Mouse (Mus musculus) neural tube, embryonic 12.5 days (tissue): ENCODE data around the gene Dnajc2. TPM values are rescaled to one million over a fixed set of nuclear protein-coding genes. Genes with fewer than 3 reads are reported as not detected.
A peak's percentile ranks its signal among the peaks of the same experiment; 100 is the strongest.

ENCODE experiments used
- ATAC-seq: fragments of 200-750 bp; cut with Nextera tagmentation; 2 replicates; pipeline ENCODE4 v1.8.0; 2017; ENCODE audit warnings: low read depth, mild to moderate bottlenecking, moderate TSS enrichment, moderate library complexity; ENCODE audit not compliant: low FRiP score
- H3K27ac ChIP-seq: fragments of 300-500 bp; sonication (generic); 2 replicates; pipeline ENCODE4 v1.5.1; 2016
- H3K27me3 ChIP-seq: fragments of 300-500 bp; sonication (generic); replicated peaks from 2 replicates; pipeline ENCODE4 v1.6.1; 2016; ENCODE audit warnings: mild to moderate bottlenecking
- H3K36me3 ChIP-seq: fragments of 300-500 bp; sonication (generic); 2 replicates; pipeline ENCODE4 v1.6.1; 2016; ENCODE audit warnings: mild to moderate bottlenecking
- H3K4me1 ChIP-seq: fragments of 300-500 bp; sonication (generic); 2 replicates; pipeline ENCODE4 v1.6.1; 2016
- H3K4me2 ChIP-seq: fragments of 300-500 bp; sonication (generic); replicated peaks from 2 replicates; pipeline ENCODE4 v1.6.1; 2016; ENCODE audit warnings: mild to moderate bottlenecking
- H3K4me3 ChIP-seq: fragments of 300-500 bp; sonication (generic); 2 replicates; pipeline ENCODE4 v1.5.1; 2016
- H3K9ac ChIP-seq: fragments of 300-500 bp; sonication (generic); 2 replicates; pipeline ENCODE4 v1.6.1; 2016; ENCODE audit warnings: mild to moderate bottlenecking
- H3K9me3 ChIP-seq: fragments of 300-500 bp; sonication (generic); 2 replicates; pipeline ENCODE4 v1.6.1; 2016; ENCODE audit warnings: mild to moderate bottlenecking
- WGBS: fragments of 180-500 bp; shearing (Covaris S2); methylation state at CpG from one replicate; pipeline ENCODE4 v1.1.7; 2016; 5-methylcytosine and 5-hydroxymethylcytosine counted together
- polyA plus RNA-seq: library from polyadenylated mRNA; unstranded; fragments of >200 nt; fragmentation: Nextera tagmentation; extraction: Ambion mirVana; gene quantifications from 2 replicates; pipeline ENCODE4 v1.2.1, GENCODE M21; 2016

Gene Dnajc2
- polyA plus RNA-seq, 1 experiment from 2014 or later: 83.2 TPM

GRCm38 (mm10) chr5:21787186-21788105, 2.4 kb upstream of the Dnajc2 start:
- no peak overlapping the region for H3K27ac ChIP-seq

GRCm38 (mm10) chr5:21786258-21787185, 1.5 kb upstream of the Dnajc2 start:
- Histone ChIP-seq H3K4me2 (peak overlapping the region; percentile 76), H3K9ac (peak overlapping the region; percentile 88), H3K4me3 (peak overlapping the region; percentile 89), H3K9me3 (no peaks in the 10 kb centered on the region), H3K36me3 (peaks cover 13% of the 10 kb centered on the region), H3K27ac (peak overlapping the region; percentile 57), H3K27me3 (no peaks in the 10 kb centered on the region), H3K4me1 (peaks cover 18% of the 10 kb centered on the region)
- 3% methylated on average over 51 of the region's 51 CpGs for WGBS
- peak; percentile 79 for ATAC-seq

More at GRCm38 (mm10) chr5:21787186-21788105, 2.4 kb upstream of the Dnajc2 start:
- Histone ChIP-seq H3K4me2 (peak overlapping the region; percentile 76), H3K9ac (peak overlapping the region; percentile 88), H3K4me3 (peak overlapping the region; percentile 89), H3K27me3 (no peaks in the 10 kb centered on the region), H3K4me1 (peaks cover 18% of the 10 kb centered on the region), H3K9me3 (no peaks in the 10 kb centered on the region), H3K36me3 (peaks cover 11% of the 10 kb centered on the region)
- no peak for ATAC-seq
- 40% methylated on average over 11 of the region's 11 CpGs for WGBS

- H3K4me3 ChIP-seq: no peak overlapping the region
- H3K27ac ChIP-seq: no peak overlapping the region
- peaks cover 18% of the 10 kb centered on the region for H3K4me1 ChIP-seq
- no peaks in the 10 kb centered on the region for H3K9me3 ChIP-seq
- H3K36me3 ChIP-seq: peaks cover 21% of the 10 kb centered on the region
- H3K27me3 ChIP-seq: no peaks in the 10 kb centered on the region
- WGBS: 78% methylated on average over 7 of the region's 7 CpGs
- peak overlapping the region; percentile 76 for H3K4me2 ChIP-seq
- no peak for ATAC-seq
- no peak overlapping the region for H3K9ac ChIP-seq
Observed at GRCm38 (mm10) chr5:21785776-21786175, 725 bp upstream of the Dnajc2 start.

- H3K4me1 ChIP-seq: peaks cover 16% of the 10 kb centered on the region
- under 1% methylated on average over 51 of the region's 51 CpGs for WGBS
- no peaks in the 10 kb centered on the region for H3K27me3 ChIP-seq
- H3K4me2 ChIP-seq: peak overlapping the region; percentile 97
- H3K9me3 ChIP-seq: no peaks in the 10 kb centered on the region
- H3K4me3 ChIP-seq: peak overlapping the region; percentile 95
- ATAC-seq: peak; percentile 79
- peak overlapping the region; percentile 26; the same call in 1 of the 2 replicates for H3K27ac ChIP-seq
- H3K36me3 ChIP-seq: peaks cover 34% of the 10 kb centered on the region
- H3K9ac ChIP-seq: peak overlapping the region; percentile 81
Observed at GRCm38 (mm10) chr5:21784161-21785052, 644 bp downstream of the Dnajc2 start.

GRCm38 (mm10) chr5:21776491-21776890, 8.6 kb downstream of the Dnajc2 start:
- H3K4me3 ChIP-seq: no peak overlapping the region
- no peaks in the 10 kb centered on the region for H3K4me1 ChIP-seq
- H3K9ac ChIP-seq: no peak overlapping the region
- no peak for ATAC-seq
- no peaks in the 10 kb centered on the region for H3K27me3 ChIP-seq
- WGBS: 95% methylated on average over 6 of the region's 6 CpGs
- no peak overlapping the region for H3K27ac ChIP-seq
- H3K9me3 ChIP-seq: no peaks in the 10 kb centered on the region
- H3K4me2 ChIP-seq: no peak overlapping the region
- peaks cover 62% of the 10 kb centered on the region for H3K36me3 ChIP-seq

GRCm38 (mm10) chr5:21769841-21770240, 15.2 kb downstream of the Dnajc2 start:
- Histone ChIP-seq H3K27ac (no peak overlapping the region), H3K27me3 (no peaks in the 10 kb centered on the region), H3K36me3 (peaks cover 59% of the 10 kb centered on the region), H3K9me3 (no peaks in the 10 kb centered on the region), H3K4me1 (no peaks in the 10 kb centered on the region), H3K9ac (no peak overlapping the region), H3K4me3 (no peak overlapping the region), H3K4me2 (no peak overlapping the region)
- WGBS: 95% methylated on average over 6 of the region's 6 CpGs
- ATAC-seq: no peak

- H3K4me3 ChIP-seq: no peak overlapping the region
- peaks cover 59% of the 10 kb centered on the region for H3K36me3 ChIP-seq
- 93% methylated on average over 4 of the region's 4 CpGs for WGBS
- H3K27ac ChIP-seq: no peak overlapping the region
- H3K4me2 ChIP-seq: no peak overlapping the region
- no peak for ATAC-seq
- no peaks in the 10 kb centered on the region for H3K27me3 ChIP-seq
- H3K9ac ChIP-seq: no peak overlapping the region
- H3K4me1 ChIP-seq: no peaks in the 10 kb centered on the region
- no peaks in the 10 kb centered on the region for H3K9me3 ChIP-seq
Observed at GRCm38 (mm10) chr5:21768506-21768905, 16.5 kb downstream of the Dnajc2 start.

GRCm38 (mm10) chr5:21745966-21746365, 39.1 kb downstream of the Dnajc2 start:
- H3K27ac ChIP-seq: no peak overlapping the region
- H3K4me1 ChIP-seq: no peaks in the 10 kb centered on the region
- WGBS: 95% methylated on average over 8 of the region's 8 CpGs
- no peak overlapping the region for H3K9ac ChIP-seq
- no peak overlapping the region for H3K4me3 ChIP-seq
- H3K9me3 ChIP-seq: no peaks in the 10 kb centered on the region
- H3K36me3 ChIP-seq: peaks cover 90% of the 10 kb centered on the region
- no peaks in the 10 kb centered on the region for H3K27me3 ChIP-seq
- H3K4me2 ChIP-seq: no peak overlapping the region
- no peak for ATAC-seq

GRCm38 (mm10) chr5:21744651-21745050, 40.4 kb downstream of the Dnajc2 start:
- no peaks in the 10 kb centered on the region for H3K4me1 ChIP-seq
- peaks cover 86% of the 10 kb centered on the region for H3K36me3 ChIP-seq
- no peaks in the 10 kb centered on the region for H3K9me3 ChIP-seq
- H3K4me2 ChIP-seq: no peak overlapping the region
- no peak for ATAC-seq
- no peaks in the 10 kb centered on the region for H3K27me3 ChIP-seq
- no peak overlapping the region for H3K27ac ChIP-seq
- H3K4me3 ChIP-seq: no peak overlapping the region
- H3K9ac ChIP-seq: no peak overlapping the region

GRCm38 (mm10) chr5:21743606-21744005, 41.4 kb downstream of the Dnajc2 start:
- no peaks in the 10 kb centered on the region for H3K4me1 ChIP-seq
- H3K4me3 ChIP-seq: no peak overlapping the region
- no peaks in the 10 kb centered on the region for H3K9me3 ChIP-seq
- H3K9ac ChIP-seq: no peak overlapping the region
- no peak for ATAC-seq
- 93% methylated on average over 10 of the region's 10 CpGs for WGBS
- H3K27ac ChIP-seq: no peak overlapping the region
- H3K4me2 ChIP-seq: no peak overlapping the region
- no peaks in the 10 kb centered on the region for H3K27me3 ChIP-seq
- peaks cover 84% of the 10 kb centered on the region for H3K36me3 ChIP-seq

GRCm38 (mm10) chr5:21739881-21740280, 45.2 kb downstream of the Dnajc2 start:
- H3K4me2 ChIP-seq: no peak overlapping the region
- WGBS: 91% methylated on average over 13 of the region's 13 CpGs
- no peak overlapping the region for H3K27ac ChIP-seq
- ATAC-seq: no peak
- H3K9me3 ChIP-seq: no peaks in the 10 kb centered on the region
- peaks cover 54% of the 10 kb centered on the region for H3K36me3 ChIP-seq
- H3K27me3 ChIP-seq: no peaks in the 10 kb centered on the region
- H3K4me3 ChIP-seq: no peak overlapping the region
- no peak overlapping the region for H3K9ac ChIP-seq
- peaks cover 11% of the 10 kb centered on the region for H3K4me1 ChIP-seq
